Mouse (Mus musculus) left cerebral cortex, adult 2 months (tissue): ENCODE data around the gene Myh9. TPM values are rescaled to one million over a fixed set of nuclear protein-coding genes. Genes with fewer than 3 reads are reported as not detected.
A peak's percentile ranks its signal among the peaks of the same experiment; 100 is the strongest.

ENCODE experiments used
- DNase-seq, 2 experiments: peaks; one replicate each; pipeline ENCODE4 v3.0.0; 2021 to 2022; ENCODE audit warnings: low spot score in 2 of 2, mixed read lengths in 1 of 2; ENCODE audit errors: extremely low spot score in 1 of 2
- H3K27ac ChIP-seq: fragments of 200-600 bp; 2 replicates; pipeline ENCODE4 v1.8.1; 2022
- H3K4me3 ChIP-seq: fragments of 200-600 bp; 2 replicates; pipeline ENCODE4 v1.8.1; 2022
- CTCF ChIP-seq: fragments of 200-600 bp; IDR thresholded peaks from 2 replicates; pipeline ENCODE4 v1.8.1; 2022; ENCODE audit warnings: antibody characterized with exemption, mild to moderate bottlenecking, moderate library complexity
- intact Hi-C: fragments of 180-260 bp; cut with DNase I; formaldehyde crosslinking; loops from one replicate; pipeline ENCODE4 v1.15.1; 2025
- total RNA-seq, 2 experiments: library from RNA; stranded (reverse); gene quantifications; 2 replicates each; pipeline ENCODE4 v1.2.3; 2021

Gene Myh9
- total RNA-seq, 2 experiments from 2014 or later, result 81.2 to 91.4 TPM

GRCm38 (mm10) chr15:77831754-77832457 is 10.1 kb downstream of the Myh9 start:
- Histone ChIP-seq H3K4me3 (no peak overlapping the region), H3K27ac (no peak overlapping the region)
- intact Hi-C loops, result no loop called here
- no peak for TF ChIP-seq CTCF
- DNase-seq, result no peak

GRCm38 (mm10) chr15:77831138-77831579 is 10.8 kb downstream of the Myh9 start:
- Histone ChIP-seq H3K27ac (no peak overlapping the region), H3K4me3 (no peak overlapping the region)
- TF ChIP-seq CTCF, result no peak
- intact Hi-C loops, result no loop called here
- no peak for DNase-seq

- no peak overlapping the region for H3K27ac ChIP-seq
- DNase-seq, result no peak
- no peak overlapping the region for H3K4me3 ChIP-seq
- intact Hi-C loops, result no loop called here
- TF ChIP-seq CTCF, result no peak
These were observed 11.4 kb downstream of the Myh9 start for GRCm38 (mm10) chr15:77830481-77831137.

- H3K27ac ChIP-seq, result no peak overlapping the region
- intact Hi-C loops, result no loop called here
- no peak overlapping the region for H3K4me3 ChIP-seq
- no peak for DNase-seq
- TF ChIP-seq CTCF, result no peak
These were observed 12.4 kb downstream of the Myh9 start for GRCm38 (mm10) chr15:77829542-77829941.

DNA sequence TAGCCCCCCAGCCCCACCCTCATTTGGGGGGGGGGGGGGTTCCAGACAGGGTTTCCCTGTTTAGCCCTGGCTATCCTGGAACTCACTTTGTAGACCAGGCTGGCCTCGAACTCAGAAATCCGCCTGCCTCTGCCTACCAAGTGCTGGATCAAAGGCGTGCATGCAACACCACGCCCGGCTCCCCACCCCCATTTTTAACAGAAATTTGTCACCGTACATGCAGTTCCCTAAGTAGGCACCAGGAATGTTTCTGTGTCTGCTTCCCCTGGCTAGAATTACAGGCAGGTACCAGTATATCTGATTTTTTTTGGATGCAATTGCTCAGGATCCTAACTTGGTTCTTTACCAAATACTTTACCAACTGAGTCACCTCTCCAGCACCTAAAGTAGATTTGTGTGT is 13.1 kb downstream of the Myh9 start:
- intact Hi-C loops, result no loop called here
- H3K4me3 ChIP-seq, result no peak overlapping the region
- no peak overlapping the region for H3K27ac ChIP-seq
- no peak; the same call in 1 of the 2 replicates for TF ChIP-seq CTCF
- no peak for DNase-seq

GRCm38 (mm10) chr15:77828242-77828641 is 13.7 kb downstream of the Myh9 start:
- no peak for TF ChIP-seq CTCF
- intact Hi-C loops, result no loop called here
- no peak for DNase-seq
- no peak overlapping the region for H3K27ac ChIP-seq
- H3K4me3 ChIP-seq, result no peak overlapping the region

GRCm38 (mm10) chr15:77827794-77828193 is 14.2 kb downstream of the Myh9 start:
- no peak overlapping the region for H3K27ac ChIP-seq
- H3K4me3 ChIP-seq, result no peak overlapping the region
- no peak for TF ChIP-seq CTCF
- DNase-seq, result no peak
- intact Hi-C loops, result no loop called here

DNA sequence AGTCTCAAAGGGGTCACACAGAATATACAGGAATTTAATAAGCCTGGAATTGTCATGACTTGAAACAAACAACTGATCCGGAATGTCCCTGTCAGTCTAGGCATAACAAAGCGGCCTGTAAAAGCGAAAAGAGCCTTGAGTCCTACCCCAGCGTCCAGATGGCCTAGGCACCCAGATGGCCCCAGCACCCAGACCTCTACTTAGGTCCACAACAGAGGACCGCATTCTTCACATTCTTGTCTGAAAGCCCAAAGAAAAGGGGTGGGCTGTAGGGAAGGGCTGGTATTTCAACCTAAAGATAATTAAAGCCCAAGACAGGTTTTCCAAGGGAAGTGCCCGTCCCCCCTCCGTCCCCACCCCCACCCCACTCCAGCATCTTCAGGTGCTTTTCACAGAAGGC is 14.6 kb downstream of the Myh9 start:
- Histone ChIP-seq H3K4me3 (no peak overlapping the region), H3K27ac (peak overlapping the region; percentile 28)
- intact Hi-C loops, result no loop called here
- no peak for DNase-seq
- TF ChIP-seq CTCF, result no peak

GRCm38 (mm10) chr15:77825382-77825781 is 16.6 kb downstream of the Myh9 start:
- Histone ChIP-seq H3K27ac (no peak overlapping the region), H3K4me3 (no peak overlapping the region)
- no peak for DNase-seq
- no peak for TF ChIP-seq CTCF
- intact Hi-C loops, result no loop called here

GRCm38 (mm10) chr15:77824321-77824720 is 17.7 kb downstream of the Myh9 start:
- Histone ChIP-seq H3K27ac (no peak overlapping the region), H3K4me3 (no peak overlapping the region)
- intact Hi-C loops, result no loop called here
- no peak for DNase-seq
- no peak for TF ChIP-seq CTCF

GRCm38 (mm10) chr15:77823634-77824033 is 18.3 kb downstream of the Myh9 start:
- TF ChIP-seq CTCF, result no peak

DNA sequence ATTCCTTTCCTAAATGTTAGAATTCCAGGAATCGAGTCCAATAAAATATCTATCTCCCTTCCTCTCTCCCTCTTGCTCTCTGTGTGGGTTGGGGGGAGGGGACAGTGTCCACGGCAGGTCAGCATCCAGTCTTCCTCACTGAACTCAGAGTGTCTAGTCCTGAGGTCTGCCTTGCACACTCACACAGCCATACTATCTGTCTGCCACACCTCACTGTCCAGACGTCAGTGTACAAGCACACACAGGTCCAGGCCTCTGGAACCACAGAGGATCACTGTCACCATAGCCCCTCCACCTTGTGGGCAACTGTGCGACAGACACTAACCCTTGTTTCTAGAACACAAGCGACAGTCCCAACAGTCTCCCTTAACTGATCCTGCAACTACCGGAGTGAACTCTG is 18.8 kb downstream of the Myh9 start:
- Histone ChIP-seq H3K4me3 (no peak overlapping the region), H3K27ac (no peak overlapping the region)
- TF ChIP-seq CTCF, result no peak
- intact Hi-C loops, result no loop called here
- DNase-seq, result no peak

More at GRCm38 (mm10) chr15:77823634-77824033, 18.3 kb downstream of the Myh9 start:
- intact Hi-C loops, result no loop called here
- Histone ChIP-seq H3K4me3 (no peak overlapping the region), H3K27ac (no peak overlapping the region)
- no peak for DNase-seq

DNA sequence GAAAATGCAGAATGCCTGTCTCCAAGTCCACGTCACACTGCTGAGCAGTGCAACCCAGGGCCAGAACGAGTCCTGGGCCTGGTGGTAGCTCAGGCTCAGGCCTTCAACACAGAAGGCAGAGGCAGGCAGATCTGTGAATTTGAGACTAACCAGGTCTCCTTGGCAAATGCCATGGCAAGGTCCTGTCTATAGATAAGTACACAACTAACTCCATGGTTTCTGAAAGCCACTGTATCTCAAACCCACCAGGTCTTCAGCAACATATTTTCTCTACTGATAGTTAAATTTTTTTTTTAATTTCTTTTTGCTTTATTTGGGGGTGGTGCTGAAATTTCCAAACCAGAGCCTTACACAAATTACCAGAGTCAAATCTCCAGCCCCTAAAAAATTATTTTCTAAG is 19.3 kb downstream of the Myh9 start:
- Histone ChIP-seq H3K4me3 (no peak overlapping the region), H3K27ac (peak overlapping the region; percentile 36; the same call in 1 of the 2 replicates)
- no peak for DNase-seq
- no peak for TF ChIP-seq CTCF
- intact Hi-C loops, result no loop called here
